16 mouse cellular contexts compared by ENCODE assay signal in genomic region chr6:77578612-77579011, GRCm38 (mm10).
A peak's percentile ranks its signal among the peaks of the same experiment; 100 is the strongest.
DNase-seq lines count a peak whose midpoint lies in the region; ATAC-seq lines count a peak whose summit lies in the region.
"Had no signal": no experiment of that assay in that cellular context is flagged by ENCODE, and none has a peak within 500 bp of the region (broad histone marks: within the 10 kb centered on the region; RNA-seq: fewer than 3 reads in every experiment).

No protein-coding gene starts in this region.

- H3K4me3 ChIP-seq in midbrain, embryonic 14.5 days (replicated peaks; ENCODE audit: low read depth, low read length), result no peak overlapping the region
- no peak overlapping the region for H3K4me3 ChIP-seq in midbrain, embryonic 11.5 days (ENCODE audit: low read depth, low read length)
- H3K4me3 ChIP-seq: megakaryocyte, embryonic 14.5 days; myocyte had no signal

- no peak overlapping the region for H3K4me2 ChIP-seq in midbrain, embryonic 14.5 days (ENCODE audit: low read length)
- H3K4me2 ChIP-seq in midbrain, embryonic 11.5 days, result no peak overlapping the region

- no peaks in the 10 kb centered on the region for H3K27me3 ChIP-seq in midbrain, embryonic 14.5 days (ENCODE audit: control insufficient read depth, insufficient read depth, low read length)
- no peaks in the 10 kb centered on the region for H3K27me3 ChIP-seq in midbrain, embryonic 11.5 days (ENCODE audit: control insufficient read depth, insufficient read depth, low read length)
- H3K27me3 ChIP-seq: megakaryocyte, embryonic 14.5 days had no signal

- DNase-seq in cerebellum, postnatal 14 days, result peak; percentile 24 to 32
- DNase-seq in cerebellum, adult 11 months, result no peak
- DNase-seq in layer of hippocampus, adult 11-12 months (ENCODE audit: low spot score), result peak; percentile 19
- DNase-seq in layer of hippocampus, postnatal 36 days, result no peak
- DNase-seq in midbrain, embryonic 14.5 days, result peak; percentile 63
- DNase-seq in midbrain, embryonic 11.5 days (ENCODE audit: low spot score, missing footprints), result no peak
- DNase-seq in testis, postnatal 10 days (ENCODE audit: low spot score), result no peak
- no peak for DNase-seq in ovary, adult 18-20 months (ENCODE audit: low spot score)
- DNase-seq: B cell, adult 2 months; cerebellum, adult 9-11 months; heart, adult 18-20 months; kidney, postnatal 14 days; thymus, adult 18-20 months had no signal

- H3K9ac ChIP-seq in midbrain, embryonic 14.5 days (replicated peaks; ENCODE audit: low read length), result no peak overlapping the region
- no peak overlapping the region for H3K9ac ChIP-seq in midbrain, embryonic 11.5 days (ENCODE audit: low read length)

- WGBS in midbrain, embryonic 14.5 days, result 59% methylated on average over 1 of the region's 1 CpGs
- 56% methylated on average over 1 of the region's 1 CpGs for WGBS in midbrain, embryonic 11.5 days

- no peak for ATAC-seq in midbrain, embryonic 14.5 days (ENCODE audit: low FRiP score, low TSS enrichment)
- ATAC-seq in midbrain, embryonic 11.5 days (ENCODE audit: low FRiP score), result no peak
- ATAC-seq: inflammation-experienced regulatory T-cells, adult 6 months had no signal

- no peaks in the 10 kb centered on the region for H3K4me1 ChIP-seq in midbrain, embryonic 14.5 days (ENCODE audit: control insufficient read depth, insufficient read depth, low read length)
- no peaks in the 10 kb centered on the region for H3K4me1 ChIP-seq in midbrain, embryonic 11.5 days (ENCODE audit: control insufficient read depth, insufficient read depth, low read length)
- H3K4me1 ChIP-seq: megakaryocyte, embryonic 14.5 days had no signal

- no peak overlapping the region for H3K27ac ChIP-seq in midbrain, embryonic 14.5 days (replicated peaks; ENCODE audit: low read depth, low read length)
- no peak overlapping the region for H3K27ac ChIP-seq in midbrain, embryonic 11.5 days (ENCODE audit: low read depth, low read length)

- H3K36me3 ChIP-seq in midbrain, embryonic 14.5 days (ENCODE audit: control insufficient read depth, insufficient read depth, low read length), result no peaks in the 10 kb centered on the region
- H3K36me3 ChIP-seq in midbrain, embryonic 11.5 days (ENCODE audit: control insufficient read depth, insufficient read depth, low read length), result no peaks in the 10 kb centered on the region

- H3K9me3 ChIP-seq in midbrain, embryonic 14.5 days (ENCODE audit: control insufficient read depth, low read length), result no peaks in the 10 kb centered on the region
- no peaks in the 10 kb centered on the region for H3K9me3 ChIP-seq in midbrain, embryonic 11.5 days (ENCODE audit: control insufficient read depth, low read length)
- H3K9me3 ChIP-seq: megakaryocyte, embryonic 14.5 days had no signal

Comparison
In these comparisons a context has a peak if more than half of its experiments do, and no peak if none do; other contexts are left out.
1. DNase-seq: peak in cerebellum, postnatal 14 days (2 of 2), layer of hippocampus, adult 11-12 months (single experiment) and midbrain, embryonic 14.5 days (single experiment); none in cerebellum, adult 11 months (single experiment), layer of hippocampus, postnatal 36 days (0 of 2), midbrain, embryonic 11.5 days (single experiment), testis, postnatal 10 days (single experiment) and ovary, adult 18-20 months (single experiment).